Mouse (Mus musculus): ENCODE data around the gene 6030498E09Rik.

DNA sequence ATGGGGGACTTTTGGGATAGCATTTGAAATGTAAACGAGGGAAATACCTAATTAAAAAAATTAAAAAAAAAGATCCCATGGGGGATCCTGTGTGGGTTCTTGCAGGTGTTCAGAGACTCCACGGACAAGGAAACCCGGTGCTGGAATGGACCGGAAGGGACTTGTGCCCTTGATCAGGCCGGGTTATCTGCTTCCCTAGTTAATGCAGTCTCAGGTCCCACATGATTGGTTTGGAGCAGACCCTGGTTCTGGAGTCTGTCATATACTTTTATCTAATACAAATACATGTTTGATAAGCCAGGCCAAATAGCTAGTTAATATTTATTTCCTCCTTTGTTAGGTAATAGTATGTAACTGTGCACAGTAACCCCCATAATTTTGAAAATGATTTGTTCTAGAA lies 223.8 kb downstream of the 6030498E09Rik start:
- TF ChIP-seq CTCF (IDR thresholded peaks at IDR 0.05; ENCODE audit: control insufficient read depth, insufficient read depth, insufficient read length) (no peak), CEBPB (IDR thresholded peaks at IDR 0.05; ENCODE audit: low read depth) (no peak), USF1 (IDR thresholded peaks at IDR 0.05; ENCODE audit: low read depth) (no peak), FOSL1 (IDR thresholded peaks at IDR 0.05; ENCODE audit: insufficient read depth, low read length, poor library complexity, severe bottlenecking) (no peak), MYOD1 (IDR thresholded peaks at IDR 0.05; ENCODE audit: control insufficient read depth, insufficient read length, low read depth) (no peak), MAX (IDR thresholded peaks at IDR 0.05) (no peak), MYOG (IDR thresholded peaks at IDR 0.05; ENCODE audit: control insufficient read depth, extremely low read depth, insufficient read length) (no peak)

All from C2C12 (cell line).